Mouse (Mus musculus): ENCODE measurements around the gene Tnfaip8l2. TPM values are rescaled to one million over a fixed set of nuclear protein-coding genes. Genes with fewer than 3 reads are reported as not detected.

Tnfaip8l2 gene
- polyA plus RNA-seq, 1 experiment from 2014 or later = 2.9 TPM

GRCm38 (mm10) chr3:95172526-95173255, 30.5 kb upstream of the Tnfaip8l2 start:
- H3K4me2 ChIP-seq = peak overlapping the region; percentile 80
- H3K9ac ChIP-seq = 0 out of 2 replicates have a peak overlapping the region, but pooled peaks have one; percentile 12
- peaks cover 41% of the 10 kb centered on the region for H3K36me3 ChIP-seq
- no peak overlapping the region for H3K27ac ChIP-seq
- H3K4me1 ChIP-seq = peaks cover 20% of the 10 kb centered on the region
- peak overlapping the region; percentile 42 for H3K4me3 ChIP-seq (replicated peaks)
- ATAC-seq (replicated peaks; ENCODE audit: low FRiP score) = peak; percentile 37
- H3K27me3 ChIP-seq = peaks cover 43% of the 10 kb centered on the region
- no peaks in the 10 kb centered on the region for H3K9me3 ChIP-seq (replicated peaks)
- 23% methylated on average over 82 of the region's 84 CpGs for WGBS

DNA sequence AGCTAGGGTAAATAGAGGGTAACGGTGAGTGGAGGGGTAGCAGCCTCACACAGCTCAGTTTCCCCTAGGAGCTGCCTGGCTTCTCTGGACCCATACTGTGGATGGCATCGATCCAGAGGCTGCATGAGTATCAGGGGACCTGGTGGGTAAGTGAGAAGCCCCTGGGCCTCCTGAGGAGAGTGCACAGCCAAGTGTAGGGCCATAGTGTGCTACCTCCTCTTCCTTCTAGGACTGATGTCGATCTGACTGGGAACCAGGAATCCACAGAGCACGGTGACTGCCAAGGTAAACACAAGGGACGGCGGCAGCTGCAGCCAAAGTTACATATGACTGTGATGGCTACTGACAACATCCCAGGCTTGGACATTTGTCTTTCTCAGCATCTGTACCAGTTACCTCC, 28.9 kb upstream of the Tnfaip8l2 start:
- Histone ChIP-seq H3K4me2 (no peak overlapping the region), H3K36me3 (peaks cover 54% of the 10 kb centered on the region), H3K9ac (no peak overlapping the region), H3K27ac (no peak overlapping the region), H3K27me3 (peaks cover 43% of the 10 kb centered on the region), H3K4me3 (replicated peaks) (no peak overlapping the region), H3K4me1 (peaks cover 20% of the 10 kb centered on the region), H3K9me3 (replicated peaks) (no peaks in the 10 kb centered on the region)
- ATAC-seq (replicated peaks; ENCODE audit: low FRiP score) = no peak
- WGBS = 74% methylated on average over 6 of the region's 6 CpGs

- Histone ChIP-seq H3K9ac (no peak overlapping the region), H3K36me3 (peaks cover 61% of the 10 kb centered on the region), H3K9me3 (replicated peaks) (no peaks in the 10 kb centered on the region), H3K4me2 (no peak overlapping the region), H3K4me3 (replicated peaks) (no peak overlapping the region), H3K4me1 (peaks cover 20% of the 10 kb centered on the region), H3K27me3 (peaks cover 43% of the 10 kb centered on the region), H3K27ac (no peak overlapping the region)
- WGBS = 89% methylated on average over 10 of the region's 10 CpGs
- ATAC-seq (replicated peaks; ENCODE audit: low FRiP score) = no peak
These were observed 27.8 kb upstream of the Tnfaip8l2 start for GRCm38 (mm10) chr3:95169996-95170395.

DNA sequence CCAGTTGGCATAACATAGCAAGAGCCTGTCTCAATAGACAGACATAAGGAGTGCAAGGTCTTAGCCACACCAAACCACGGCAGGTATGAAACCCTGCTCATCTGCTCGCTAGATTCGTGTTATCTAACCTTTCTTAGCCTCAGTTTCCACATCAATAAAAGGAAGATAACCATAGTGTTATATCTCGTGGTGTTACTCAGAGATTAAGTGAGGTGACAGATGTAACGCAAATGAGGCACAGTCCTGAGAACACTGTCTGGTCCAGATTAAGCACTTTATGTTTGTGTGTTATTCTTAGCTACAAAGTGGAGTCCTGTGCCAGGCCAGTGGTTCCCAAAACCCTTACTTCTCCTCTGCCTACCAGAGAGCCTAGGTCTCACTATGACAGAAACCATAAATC, 22.7 kb upstream of the Tnfaip8l2 start:
- Histone ChIP-seq H3K4me1 (peaks cover 29% of the 10 kb centered on the region), H3K4me3 (replicated peaks) (no peak overlapping the region), H3K36me3 (peaks cover 40% of the 10 kb centered on the region), H3K9me3 (replicated peaks) (no peaks in the 10 kb centered on the region), H3K9ac (no peak overlapping the region), H3K27me3 (peaks cover under 1% of the 10 kb centered on the region; the same call in 1 of the 2 replicates), H3K27ac (no peak overlapping the region), H3K4me2 (no peak overlapping the region)
- 82% methylated on average over 5 of the region's 5 CpGs for WGBS
- no peak for ATAC-seq (replicated peaks; ENCODE audit: low FRiP score)

DNA sequence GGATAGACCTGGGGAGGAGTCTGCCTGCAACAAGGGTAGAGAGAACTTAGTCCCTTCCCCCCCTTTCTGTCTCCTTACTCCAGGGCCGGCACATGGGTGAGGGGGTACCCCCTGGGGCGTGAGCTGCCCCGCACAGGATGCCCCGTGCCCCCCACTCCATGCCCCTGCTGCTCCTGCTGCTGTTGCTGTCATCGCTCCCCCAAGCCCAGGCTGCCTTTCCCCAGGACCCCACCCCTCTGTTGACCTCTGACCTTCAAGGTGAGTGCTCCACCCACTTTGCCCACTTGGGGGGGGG, 22.0 kb upstream of the Tnfaip8l2 start:
- Histone ChIP-seq H3K36me3 (peaks cover 35% of the 10 kb centered on the region), H3K4me2 (no peak overlapping the region), H3K9me3 (replicated peaks) (no peaks in the 10 kb centered on the region), H3K4me3 (replicated peaks) (no peak overlapping the region), H3K4me1 (peaks cover 35% of the 10 kb centered on the region), H3K27ac (no peak overlapping the region), H3K27me3 (no peaks in the 10 kb centered on the region; the same call in 1 of the 2 replicates), H3K9ac (no peak overlapping the region)
- 90% methylated on average over 5 of the region's 5 CpGs for WGBS
- no peak for ATAC-seq (replicated peaks; ENCODE audit: low FRiP score)

DNA sequence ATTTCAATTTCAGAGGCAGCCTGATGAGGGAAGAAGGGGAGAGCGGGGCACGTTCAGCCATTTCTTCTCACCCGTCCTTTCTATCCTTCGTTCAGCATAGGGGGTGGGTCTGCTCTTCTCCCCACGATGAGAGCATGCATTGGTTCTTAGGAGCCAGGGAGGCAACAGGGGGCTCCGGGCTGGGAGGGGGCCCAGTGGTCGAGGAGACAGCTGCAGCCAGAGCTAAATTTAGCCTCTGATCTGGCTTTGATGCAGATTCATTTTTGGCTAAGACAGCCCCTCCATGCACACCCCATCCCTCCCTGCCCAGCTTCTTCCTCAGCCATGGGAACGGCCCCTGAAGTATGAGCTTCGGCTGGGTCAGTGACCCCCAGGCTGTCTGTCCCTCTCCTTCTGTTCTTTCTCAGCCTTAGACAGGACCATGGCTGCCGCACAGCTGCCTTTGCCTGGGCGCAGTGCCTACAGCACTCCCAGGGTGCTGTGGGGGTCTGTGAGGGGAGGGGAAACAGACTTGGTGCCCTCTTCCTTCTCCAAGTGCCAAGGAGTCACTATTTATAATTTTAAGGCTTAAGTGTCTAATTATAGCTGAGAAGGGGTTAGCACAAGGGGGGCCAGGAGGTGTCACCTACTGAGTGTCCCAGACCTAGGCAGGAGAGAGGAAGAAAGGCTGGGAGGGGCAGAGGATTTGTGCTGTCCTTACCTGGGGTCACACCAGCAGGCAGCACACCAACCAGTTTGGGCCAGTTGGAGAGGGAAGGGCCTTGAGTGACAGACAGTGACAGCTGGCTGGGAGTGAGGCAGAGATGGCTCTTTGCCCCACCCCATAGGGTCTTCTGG, 21.5 kb upstream of the Tnfaip8l2 start:
- ATAC-seq (replicated peaks; ENCODE audit: low FRiP score) = no peak
- Histone ChIP-seq H3K27me3 (peaks cover 2% of the 10 kb centered on the region; the same call in 1 of the 2 replicates), H3K4me3 (replicated peaks) (no peak overlapping the region), H3K36me3 (peaks cover 29% of the 10 kb centered on the region), H3K4me2 (no peak overlapping the region), H3K9me3 (replicated peaks) (no peaks in the 10 kb centered on the region), H3K9ac (no peak overlapping the region), H3K27ac (no peak overlapping the region), H3K4me1 (peaks cover 35% of the 10 kb centered on the region)
- WGBS = 62% methylated on average over 11 of the region's 11 CpGs

DNA sequence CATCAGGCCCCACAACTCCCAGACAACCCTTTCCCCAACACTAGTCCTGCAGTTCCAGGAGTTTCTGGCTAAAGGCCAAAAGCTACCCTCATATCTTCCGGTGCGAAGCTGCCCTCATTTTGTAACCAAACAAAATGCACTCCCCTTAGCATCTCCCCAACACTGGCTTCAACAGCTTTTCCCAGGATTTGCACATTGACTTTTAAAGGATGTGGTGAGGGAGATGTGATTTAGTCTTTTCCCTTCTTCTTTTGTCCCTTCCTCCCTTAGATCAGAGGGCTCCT, 20.1 kb upstream of the Tnfaip8l2 start:
- H3K27ac ChIP-seq = no peak overlapping the region
- H3K36me3 ChIP-seq = peaks cover 17% of the 10 kb centered on the region
- 50% methylated on average over 2 of the region's 2 CpGs for WGBS
- peaks cover 2% of the 10 kb centered on the region; the same call in 1 of the 2 replicates for H3K27me3 ChIP-seq
- no peaks in the 10 kb centered on the region for H3K9me3 ChIP-seq (replicated peaks)
- peak overlapping the region; percentile 85 for H3K4me2 ChIP-seq
- ATAC-seq (replicated peaks; ENCODE audit: low FRiP score) = no peak
- peaks cover 35% of the 10 kb centered on the region for H3K4me1 ChIP-seq
- H3K9ac ChIP-seq = no peak overlapping the region
- no peak overlapping the region; the same call in 1 of the 2 replicates for H3K4me3 ChIP-seq (replicated peaks)

DNA sequence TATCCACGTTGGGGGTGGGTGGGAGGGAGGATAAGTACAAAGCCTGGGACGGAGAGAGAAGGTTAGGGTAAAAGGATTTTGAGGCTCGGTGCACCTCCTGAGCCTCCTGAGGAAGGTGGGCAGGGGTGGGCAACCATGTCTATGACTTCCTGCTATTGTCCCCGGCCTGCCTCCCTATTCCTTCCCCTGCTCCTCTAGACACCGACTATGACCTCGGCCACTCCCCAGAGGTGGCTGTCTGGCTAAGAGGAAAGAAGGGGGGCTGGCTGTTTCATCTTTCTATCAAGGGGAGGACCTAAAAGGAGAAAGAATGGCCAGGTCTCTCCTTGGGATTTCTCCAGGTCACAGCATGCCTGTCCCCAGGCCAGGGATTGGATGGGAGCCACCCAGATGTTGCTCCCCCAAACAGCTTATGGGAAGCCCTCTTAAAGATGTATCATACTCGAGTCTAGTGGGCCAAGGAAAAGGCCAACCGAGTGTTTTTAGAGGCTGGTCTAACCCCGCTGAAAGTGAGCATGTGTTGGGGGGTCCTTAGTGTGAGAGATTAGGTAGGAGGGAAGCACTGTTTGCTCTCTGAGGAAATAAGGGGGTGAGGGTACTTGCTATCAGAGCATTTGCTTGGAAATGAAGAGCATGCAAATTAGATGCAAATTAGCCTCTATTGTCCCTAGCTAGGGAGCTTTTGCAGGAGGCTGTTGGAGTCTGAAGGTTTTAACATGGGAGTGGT, 19.6 kb upstream of the Tnfaip8l2 start:
- Histone ChIP-seq H3K4me1 (peaks cover 35% of the 10 kb centered on the region), H3K9ac (peak overlapping the region; percentile 58), H3K4me2 (peak overlapping the region; percentile 85), H3K4me3 (replicated peaks) (peak overlapping the region; percentile 60), H3K36me3 (peaks cover 12% of the 10 kb centered on the region), H3K9me3 (replicated peaks) (no peaks in the 10 kb centered on the region), H3K27ac (no peak overlapping the region), H3K27me3 (peaks cover 2% of the 10 kb centered on the region; the same call in 1 of the 2 replicates)
- WGBS = 7% methylated on average over 9 of the region's 9 CpGs
- no peak for ATAC-seq (replicated peaks; ENCODE audit: low FRiP score)

DNA sequence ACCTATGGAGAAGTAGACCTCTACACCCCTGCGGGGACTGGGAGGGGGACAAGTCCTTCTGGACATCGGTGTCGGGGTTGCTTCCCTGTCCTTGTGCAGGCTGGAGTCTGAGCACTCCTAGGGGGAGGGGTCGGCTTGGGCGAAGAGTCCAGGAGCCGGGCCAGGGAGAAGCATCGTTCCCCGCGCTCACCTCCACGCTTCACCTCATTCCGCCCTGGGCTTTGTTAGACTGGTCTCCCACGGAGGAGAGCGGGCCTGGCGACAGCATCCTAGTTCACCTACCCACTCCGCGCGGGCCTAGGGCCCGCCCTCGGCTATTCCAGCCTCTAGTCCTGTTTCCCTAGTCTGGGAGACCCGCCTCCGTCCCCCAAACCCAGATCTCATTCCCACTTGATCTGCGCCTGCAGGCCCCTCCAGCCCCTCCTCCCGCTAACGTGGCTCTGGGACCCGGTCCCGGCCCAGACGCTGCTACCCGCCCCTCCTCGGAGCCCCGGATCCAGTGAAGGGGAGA, 18.9 kb upstream of the Tnfaip8l2 start:
- Histone ChIP-seq H3K4me1 (peaks cover 35% of the 10 kb centered on the region), H3K27ac (no peak overlapping the region), H3K4me3 (replicated peaks) (peak overlapping the region; percentile 60), H3K9me3 (replicated peaks) (no peaks in the 10 kb centered on the region), H3K4me2 (peak overlapping the region; percentile 85), H3K27me3 (peaks cover 2% of the 10 kb centered on the region; the same call in 1 of the 2 replicates), H3K36me3 (peaks cover 6% of the 10 kb centered on the region), H3K9ac (peak overlapping the region; percentile 58)
- peak; percentile 37 for ATAC-seq (replicated peaks; ENCODE audit: low FRiP score)
- under 1% methylated on average over 30 of the region's 30 CpGs for WGBS

DNA sequence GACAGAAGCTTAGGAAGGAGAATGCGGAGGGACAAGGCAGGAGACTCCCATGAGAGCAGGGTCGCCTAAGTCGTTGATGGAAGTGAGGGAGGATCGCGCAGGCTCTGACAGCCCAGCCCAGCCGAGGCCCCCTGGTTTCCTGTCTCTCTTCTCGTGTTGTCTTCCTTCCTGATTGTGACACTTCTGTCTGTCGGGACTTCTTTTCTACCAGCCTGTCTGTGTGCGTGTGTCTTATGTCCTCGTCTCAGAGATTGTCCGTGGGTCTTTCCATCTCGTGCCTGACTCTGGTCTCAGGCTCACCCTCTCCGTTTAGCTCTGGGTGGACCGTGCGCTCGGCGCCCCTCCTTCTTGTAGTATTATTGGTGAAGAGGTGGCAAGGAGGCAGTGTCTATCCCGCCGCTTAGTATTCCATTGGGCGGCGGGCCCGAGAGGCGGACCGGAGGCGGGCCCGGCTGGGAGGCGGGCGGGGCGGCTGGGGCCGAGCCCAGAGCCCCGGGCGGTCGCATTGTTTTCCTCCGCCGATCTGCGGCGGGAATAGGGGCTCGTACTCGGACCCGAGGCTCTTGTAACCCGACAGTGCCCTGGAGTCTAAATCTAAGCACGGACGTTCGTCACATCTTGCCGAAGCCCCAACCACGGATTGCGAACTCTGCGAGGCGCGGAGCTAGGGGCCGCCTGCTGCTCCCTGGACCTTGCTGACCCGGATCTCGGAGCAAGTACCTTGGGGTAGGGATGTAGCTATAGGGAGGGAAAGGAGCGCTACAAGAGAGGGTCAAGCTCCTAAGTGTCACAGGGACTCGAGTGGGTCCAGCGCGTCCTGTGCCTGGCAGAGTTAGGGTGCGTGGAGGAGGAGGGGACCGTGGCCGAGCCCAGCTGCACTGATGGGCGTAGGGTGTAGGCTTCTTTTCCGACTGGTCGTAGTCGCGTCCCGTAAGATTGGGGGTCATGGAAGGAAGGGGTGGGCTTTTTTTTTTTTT, 18.1 kb upstream of the Tnfaip8l2 start, which contains the start of gene Sema6c:
TSS of gene Sema6c (plus strand) at position 471 of the 977 bp plus-strand sequence.
- H3K36me3 ChIP-seq = no peaks in the 10 kb centered on the region; the same call in 1 of the 2 replicates
- H3K27me3 ChIP-seq = peaks cover 2% of the 10 kb centered on the region; the same call in 1 of the 2 replicates
- under 1% methylated on average over 66 of the region's 66 CpGs for WGBS
- H3K4me2 ChIP-seq = peak within 1 kb of the TSS; percentile 85
- H3K4me3 ChIP-seq (replicated peaks) = peak within 1 kb of the TSS; percentile 60
- no peaks in the 10 kb centered on the region for H3K9me3 ChIP-seq (replicated peaks)
- H3K27ac ChIP-seq = 0 out of 2 replicates have a peak within 1 kb of the TSS, but pooled peaks have one; percentile 4
- peak within 1 kb of the TSS; percentile 58 for H3K9ac ChIP-seq
- H3K4me1 ChIP-seq = peaks cover 35% of the 10 kb centered on the region
- peak; percentile 97 for ATAC-seq (replicated peaks; ENCODE audit: low FRiP score)
